Comparison of ENCODE assay signal across 8 mouse cellular contexts in genomic region chr17:46773278-46774130, GRCm38 (mm10). TPM values are rescaled to one million over a fixed set of nuclear protein-coding genes. Genes with fewer than 3 reads are reported as not detected.
DNase-seq lines count a peak whose midpoint lies in the region; ATAC-seq and TF ChIP-seq lines count a peak whose summit lies in the region.

No protein-coding gene starts in this region.

- peak overlapping the region; percentile 97 for H3K4me2 ChIP-seq in heart, postnatal 0 days (ENCODE audit: low read depth, low read length)
- H3K4me2 ChIP-seq in limb, embryonic 11.5 days (ENCODE audit: low read depth, severe bottlenecking): peak overlapping the region; percentile 88
- H3K4me2 ChIP-seq in neural tube, embryonic 14.5 days (ENCODE audit: low read depth, low read length): peak overlapping the region; percentile 95

- WGBS in heart, postnatal 0 days: 12% methylated on average over 19 of the region's 20 CpGs
- 12% methylated on average over 20 of the region's 20 CpGs for WGBS in forebrain, embryonic 10.5 days
- 11% methylated on average over 19 of the region's 20 CpGs for WGBS in limb, embryonic 11.5 days
- 10% methylated on average over 19 of the region's 20 CpGs for WGBS in neural tube, embryonic 14.5 days

- no peaks in the 10 kb centered on the region for H3K4me1 ChIP-seq in heart, postnatal 0 days (ENCODE audit: control insufficient read depth, insufficient read depth)
- H3K4me1 ChIP-seq in forebrain, embryonic 10.5 days: peaks cover 23% of the 10 kb centered on the region
- H3K4me1 ChIP-seq in limb, embryonic 11.5 days (ENCODE audit: control insufficient read depth, insufficient read depth, low read length): 0 out of 2 replicates have a peak, but pooled peaks cover 6% of the 10 kb centered on the region
- H3K4me1 ChIP-seq in neural tube, embryonic 14.5 days (ENCODE audit: control insufficient read depth, insufficient read depth, low read length): peaks cover 11% of the 10 kb centered on the region

- no peak for TF ChIP-seq CTCF in heart, postnatal 0 days (IDR thresholded peaks at IDR 0.05; ENCODE audit: low read depth)

- TF ChIP-seq EP300 in heart, postnatal 0 days (IDR thresholded peaks at IDR 0.05; ENCODE audit: low read depth): no peak

- no peaks in the 10 kb centered on the region for H3K9me3 ChIP-seq in heart, postnatal 0 days (replicated peaks; ENCODE audit: control insufficient read depth, low read length)
- no peaks in the 10 kb centered on the region for H3K9me3 ChIP-seq in forebrain, embryonic 10.5 days
- H3K9me3 ChIP-seq in limb, embryonic 11.5 days (ENCODE audit: control insufficient read depth, low read length): no peaks in the 10 kb centered on the region
- H3K9me3 ChIP-seq in neural tube, embryonic 14.5 days (ENCODE audit: control insufficient read depth, low read length): no peaks in the 10 kb centered on the region

- H3K36me3 ChIP-seq in heart, postnatal 0 days (replicated peaks; ENCODE audit: control insufficient read depth, insufficient read depth, low read length): peaks cover 41% of the 10 kb centered on the region
- peaks cover 47% of the 10 kb centered on the region for H3K36me3 ChIP-seq in forebrain, embryonic 10.5 days (replicated peaks)
- peaks cover 19% of the 10 kb centered on the region for H3K36me3 ChIP-seq in limb, embryonic 11.5 days (ENCODE audit: control insufficient read depth, insufficient read depth, low read length)
- peaks cover 33% of the 10 kb centered on the region for H3K36me3 ChIP-seq in neural tube, embryonic 14.5 days (ENCODE audit: control insufficient read depth, insufficient read depth, low read length)

- peak overlapping the region; percentile 77 for H3K9ac ChIP-seq in heart, postnatal 0 days (replicated peaks; ENCODE audit: low read depth, low read length)
- peak overlapping the region; percentile 79 for H3K9ac ChIP-seq in limb, embryonic 11.5 days (ENCODE audit: low read length)
- peak overlapping the region; percentile 62; the same call in 1 of the 2 replicates for H3K9ac ChIP-seq in neural tube, embryonic 14.5 days (replicated peaks; ENCODE audit: low read depth, low read length)

- no peaks in the 10 kb centered on the region for H3K27me3 ChIP-seq in heart, postnatal 0 days (ENCODE audit: control insufficient read depth, insufficient read depth, low read length)
- H3K27me3 ChIP-seq in forebrain, embryonic 10.5 days (ENCODE audit: poor library complexity, severe bottlenecking): no peaks in the 10 kb centered on the region
- no peaks in the 10 kb centered on the region for H3K27me3 ChIP-seq in limb, embryonic 11.5 days (ENCODE audit: control insufficient read depth, insufficient read depth, low read length)
- H3K27me3 ChIP-seq in neural tube, embryonic 14.5 days (ENCODE audit: control insufficient read depth, insufficient read depth, low read length): no peaks in the 10 kb centered on the region

- H3K27ac ChIP-seq in heart, postnatal 0 days (ENCODE audit: low read depth): peak overlapping the region; percentile 88
- H3K27ac ChIP-seq in forebrain, embryonic 10.5 days: peak overlapping the region; percentile 90
- no peak overlapping the region for H3K27ac ChIP-seq in limb, embryonic 11.5 days (replicated peaks; ENCODE audit: low read depth, low read length)
- H3K27ac ChIP-seq in neural tube, embryonic 14.5 days (ENCODE audit: low read depth, low read length): peak overlapping the region; percentile 67; the same call in 1 of the 2 replicates

- no peak for DNase-seq in heart, postnatal 0 days (ENCODE audit: low spot score)
- no peak for DNase-seq in heart, adult 8-10 months (ENCODE audit: low spot score)
- DNase-seq in Muller cell, postnatal 12 days (ENCODE audit: inconsistent ontology term): peak; percentile 52
- DNase-seq in forebrain, embryonic 10.5 days (ENCODE audit: extremely low spot score, low spot score): peak; percentile 35
- DNase-seq in limb, embryonic 11.5 days (ENCODE audit: low spot score): peak; percentile 39
- no peak for DNase-seq in layer of hippocampus, adult 9-11 months
- DNase-seq in T-cell, adult 2 months (ENCODE audit: low spot score): no peak

- no peak for ATAC-seq in heart, postnatal 0 days (ENCODE audit: insufficient read depth, low read depth)
- ATAC-seq in limb, embryonic 11.5 days (ENCODE audit: insufficient number of reproducible peaks, low FRiP score, low TSS enrichment, low read depth): no peak
- no peak for ATAC-seq in neural tube, embryonic 14.5 days (ENCODE audit: low read depth)

- H3K4me3 ChIP-seq in heart, postnatal 0 days (ENCODE audit: low read depth, low read length): peak overlapping the region; percentile 97
- peak overlapping the region; percentile 70 for H3K4me3 ChIP-seq in forebrain, embryonic 10.5 days
- peak overlapping the region; percentile 85 for H3K4me3 ChIP-seq in limb, embryonic 11.5 days (ENCODE audit: low read depth, low read length)
- peak overlapping the region; percentile 88 for H3K4me3 ChIP-seq in neural tube, embryonic 14.5 days (ENCODE audit: low read depth, low read length)

RNA-seq across cellular contexts. Expression of gene 2310039H08Rik, which starts 1.1 kb away (rescaled TPM):
- 75.6 and 80.4 TPM in 2 replicates for total RNA-seq in heart, postnatal 0 days (2014; rRNA removed; ENCODE audit: low replicate concordance)
- polyA plus RNA-seq in heart, postnatal 0 days (2015; fragmentation: Nextera tagmentation; extraction: Ambion mirVana): 74.9 and 76.4 TPM in 2 replicates
- total RNA-seq in heart, adult 8-10 months (2022): 10 to 100 TPM; 24.2 to 33.2 (median 28.9) TPM
- polyA plus RNA-seq in forebrain, embryonic 10.5 days (2016; fragmentation: Nextera tagmentation; extraction: Ambion mirVana): 54.4 and 54.7 TPM in 2 replicates
- polyA plus RNA-seq in limb, embryonic 11.5 days (2014; fragmentation: Nextera tagmentation; extraction: Ambion mirVana): 41.8 and 43.4 TPM in 2 replicates
- 58.3 and 60.4 TPM in 2 replicates for polyA plus RNA-seq in neural tube, embryonic 14.5 days (2014; fragmentation: Nextera tagmentation; extraction: Ambion mirVana)

RNA-seq across cellular contexts. Expression of gene Rpl7l1, which starts 9.0 kb away (rescaled TPM):
- 34.6 and 44.3 TPM in 2 replicates for total RNA-seq in heart, postnatal 0 days (2014; rRNA removed; ENCODE audit: low replicate concordance)
- polyA plus RNA-seq in heart, postnatal 0 days (2015; fragmentation: Nextera tagmentation; extraction: Ambion mirVana): 72.9 and 77.7 TPM in 2 replicates
- total RNA-seq in heart, adult 8-10 months (2022): 10 to 100 TPM; 43.9 to 58.6 (median 52.8) TPM
- 242 and 248 TPM in 2 replicates for polyA plus RNA-seq in forebrain, embryonic 10.5 days (2016; fragmentation: Nextera tagmentation; extraction: Ambion mirVana)
- polyA plus RNA-seq in limb, embryonic 11.5 days (2014; fragmentation: Nextera tagmentation; extraction: Ambion mirVana): 195 and 196 TPM in 2 replicates
- 69.9 and 82.1 TPM in 2 replicates for polyA plus RNA-seq in neural tube, embryonic 14.5 days (2014; fragmentation: Nextera tagmentation; extraction: Ambion mirVana)

RNA-seq across cellular contexts. Expression of gene Ptcra, which starts 10.0 kb away (rescaled TPM):
- total RNA-seq in heart, postnatal 0 days (2014; rRNA removed; ENCODE audit: low replicate concordance): 0.27 TPM in 1 of 2 replicates, not detected in the other
- polyA plus RNA-seq in heart, postnatal 0 days (2015; fragmentation: Nextera tagmentation; extraction: Ambion mirVana): not detected in 2 replicates
- total RNA-seq in heart, adult 8-10 months (2022): not detected
- polyA plus RNA-seq in forebrain, embryonic 10.5 days (2016; fragmentation: Nextera tagmentation; extraction: Ambion mirVana): 0.55 and 1.00 TPM in 2 replicates
- 0.48 and 0.91 TPM in 2 replicates for polyA plus RNA-seq in limb, embryonic 11.5 days (2014; fragmentation: Nextera tagmentation; extraction: Ambion mirVana)
- polyA plus RNA-seq in neural tube, embryonic 14.5 days (2014; fragmentation: Nextera tagmentation; extraction: Ambion mirVana): 0.32 TPM in 1 of 2 replicates, not detected in the other

RNA-seq across cellular contexts. Expression of gene Cnpy3, which starts 21.5 kb away (rescaled TPM):
- 37.9 and 44.5 TPM in 2 replicates for total RNA-seq in heart, postnatal 0 days (2014; rRNA removed; ENCODE audit: low replicate concordance)
- 27.7 and 29.0 TPM in 2 replicates for polyA plus RNA-seq in heart, postnatal 0 days (2015; fragmentation: Nextera tagmentation; extraction: Ambion mirVana)
- total RNA-seq in heart, adult 8-10 months (2022): 10 to 100 TPM; 17.2 to 22.1 (median 18.4) TPM
- 71.8 and 71.9 TPM in 2 replicates for polyA plus RNA-seq in forebrain, embryonic 10.5 days (2016; fragmentation: Nextera tagmentation; extraction: Ambion mirVana)
- 49.1 and 52.4 TPM in 2 replicates for polyA plus RNA-seq in limb, embryonic 11.5 days (2014; fragmentation: Nextera tagmentation; extraction: Ambion mirVana)
- 62.5 and 65.8 TPM in 2 replicates for polyA plus RNA-seq in neural tube, embryonic 14.5 days (2014; fragmentation: Nextera tagmentation; extraction: Ambion mirVana)

RNA-seq across cellular contexts. Expression of gene Gnmt, which starts 44.5 kb away (rescaled TPM):
- 1.1 and 2.7 TPM in 2 replicates for total RNA-seq in heart, postnatal 0 days (2014; rRNA removed; ENCODE audit: low replicate concordance)
- polyA plus RNA-seq in heart, postnatal 0 days (2015; fragmentation: Nextera tagmentation; extraction: Ambion mirVana): 2.4 and 2.8 TPM in 2 replicates
- total RNA-seq in heart, adult 8-10 months (2022): 1 to 10 TPM; 2.6 to 7.2 (median 3.4) TPM
- 0.80 and 0.87 TPM in 2 replicates for polyA plus RNA-seq in forebrain, embryonic 10.5 days (2016; fragmentation: Nextera tagmentation; extraction: Ambion mirVana)
- polyA plus RNA-seq in limb, embryonic 11.5 days (2014; fragmentation: Nextera tagmentation; extraction: Ambion mirVana): 0.35 TPM in 1 of 2 replicates, not detected in the other
- 2.1 TPM in 2 replicates for polyA plus RNA-seq in neural tube, embryonic 14.5 days (2014; fragmentation: Nextera tagmentation; extraction: Ambion mirVana)

Comparison
In these comparisons a context has a peak if more than half of its experiments do, and no peak if none do; other contexts are left out.
1. DNase-seq: peak in Muller cell, postnatal 12 days (single experiment), forebrain, embryonic 10.5 days (single experiment) and limb, embryonic 11.5 days (single experiment); none in heart, postnatal 0 days (single experiment), heart, adult 8-10 months (single experiment), layer of hippocampus, adult 9-11 months (single experiment) and T-cell, adult 2 months (single experiment).
2. Peak in every context shown above with its lines, with median percentiles within 50 percentile points of each other: H3K4me2 ChIP-seq, H3K4me3 ChIP-seq and H3K9ac ChIP-seq.